Mouse (Mus musculus) retina, adult 2 months (tissue): ENCODE measurements around the gene Adcy5.

ENCODE experiments used
- DNase-seq: peaks from one replicate; pipeline ENCODE4 v3.0.0-alpha.2; 2012; ENCODE audit warnings: low read depth, low spot score

Gene Adcy5

DNA sequence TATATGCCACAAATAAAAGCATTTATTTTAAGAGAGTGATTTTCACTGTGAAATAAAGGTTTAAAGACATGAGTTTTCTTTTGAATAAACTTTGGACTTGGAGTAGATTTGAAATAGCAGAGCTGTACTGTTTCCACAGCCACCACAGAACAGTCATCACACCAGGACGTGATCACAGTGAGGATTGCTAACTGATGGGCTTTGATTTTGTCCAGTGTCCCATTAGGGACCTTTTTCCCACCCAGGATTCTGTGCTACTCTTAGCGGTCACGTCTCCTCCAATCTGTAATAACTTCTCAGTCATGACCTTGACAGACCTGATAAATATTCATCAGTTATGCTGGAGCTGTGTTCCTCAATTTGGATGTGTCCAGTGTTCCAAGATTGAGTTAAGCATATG lies 160.8 kb downstream of the Adcy5 start:
- DNase-seq = no peak

DNA sequence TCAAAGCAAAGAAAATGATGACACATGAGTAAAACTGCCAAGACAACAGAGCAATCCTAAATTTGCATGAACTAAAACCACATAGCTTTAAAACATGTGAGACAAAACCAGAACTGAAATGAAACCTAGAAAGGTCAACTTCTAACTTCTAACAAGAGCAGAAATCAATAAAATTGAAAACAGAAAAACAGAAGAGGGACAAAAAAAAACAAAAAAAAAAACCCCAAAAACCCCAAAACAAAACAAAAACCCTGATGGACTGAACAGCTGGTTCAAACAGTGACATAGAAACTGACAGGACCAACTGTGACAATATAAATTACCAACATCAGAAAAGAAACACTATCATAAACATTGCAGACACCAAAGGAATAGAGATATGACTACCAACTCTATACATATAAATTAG lies 162.2 kb downstream of the Adcy5 start:
- DNase-seq = no peak

DNA sequence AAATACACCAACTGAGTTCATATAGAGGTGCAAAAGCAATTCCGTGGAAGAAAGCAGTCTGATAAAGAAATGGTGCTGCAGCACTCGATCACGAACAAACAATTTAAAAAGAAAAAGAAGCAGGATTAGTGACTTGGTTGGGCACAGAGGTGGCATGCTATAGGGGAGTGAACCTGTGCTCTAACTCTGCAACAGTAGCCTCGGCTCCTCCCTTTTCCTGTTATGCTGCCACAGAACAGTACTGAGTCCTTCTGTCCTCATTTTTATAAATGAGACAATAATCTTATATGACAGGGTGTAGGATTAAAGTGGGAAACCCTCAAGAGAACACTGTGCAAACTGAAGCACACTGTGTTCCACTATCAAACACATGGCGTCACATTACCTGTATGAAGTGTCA lies 162.8 kb downstream of the Adcy5 start:
- no peak for DNase-seq

DNA sequence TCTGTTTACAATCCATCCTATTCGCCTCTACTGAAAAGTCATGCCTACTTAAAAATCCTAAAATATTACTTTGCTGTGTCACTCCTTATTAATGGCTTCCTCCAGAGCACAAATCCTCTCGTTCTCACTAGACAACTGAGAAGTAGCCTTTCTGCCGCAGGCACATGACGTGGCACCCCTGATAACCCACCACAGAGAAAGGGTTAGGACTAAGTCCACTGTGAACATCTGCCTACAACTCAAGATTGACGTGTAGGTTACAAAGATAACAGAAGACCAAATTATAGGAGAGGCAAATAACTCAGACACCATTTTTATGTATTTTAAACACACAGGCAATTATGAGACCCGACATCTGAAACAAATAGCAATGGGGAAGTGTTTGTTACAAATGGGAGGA lies 163.7 kb downstream of the Adcy5 start:
- no peak for DNase-seq

DNA sequence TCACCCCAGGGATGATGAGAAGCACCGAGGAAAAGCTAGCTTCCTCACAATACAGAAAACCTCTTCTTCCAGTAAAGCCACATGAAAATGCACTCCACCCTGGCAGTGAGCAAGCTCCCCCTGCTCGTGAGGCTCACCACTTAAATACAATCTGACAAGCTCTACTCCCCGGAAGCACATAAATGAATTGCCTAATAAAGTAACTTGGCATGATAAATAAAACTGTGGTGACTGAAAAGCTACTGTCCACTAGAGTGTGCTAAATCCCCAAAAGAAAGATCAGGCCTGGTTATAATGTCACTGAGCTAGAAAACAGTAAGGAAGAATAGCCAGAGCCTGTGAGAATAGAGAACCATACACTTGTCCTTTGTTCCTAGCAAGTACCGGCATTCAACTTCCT lies 164.7 kb downstream of the Adcy5 start:
- DNase-seq = peak; percentile 38

DNA sequence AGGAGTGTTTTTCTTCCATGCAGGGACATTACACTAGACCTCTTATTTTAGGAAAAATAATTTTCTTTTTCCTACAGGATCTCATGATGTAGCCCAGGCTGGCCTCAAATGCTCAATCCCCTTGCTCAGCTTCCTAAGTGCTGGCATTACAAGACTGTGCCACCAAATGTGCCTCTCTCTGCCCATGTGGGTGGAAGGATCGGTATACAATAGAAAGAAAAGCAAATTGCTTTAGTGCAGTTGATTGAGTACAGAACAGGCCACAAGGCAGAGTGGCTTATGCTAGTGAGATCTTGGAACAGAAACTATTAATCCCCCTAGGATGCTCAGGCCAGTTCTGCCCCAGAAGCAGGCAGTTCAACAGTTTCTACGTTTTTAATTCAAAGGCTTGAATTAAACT lies 165.1 kb downstream of the Adcy5 start:
- DNase-seq = no peak

DNA sequence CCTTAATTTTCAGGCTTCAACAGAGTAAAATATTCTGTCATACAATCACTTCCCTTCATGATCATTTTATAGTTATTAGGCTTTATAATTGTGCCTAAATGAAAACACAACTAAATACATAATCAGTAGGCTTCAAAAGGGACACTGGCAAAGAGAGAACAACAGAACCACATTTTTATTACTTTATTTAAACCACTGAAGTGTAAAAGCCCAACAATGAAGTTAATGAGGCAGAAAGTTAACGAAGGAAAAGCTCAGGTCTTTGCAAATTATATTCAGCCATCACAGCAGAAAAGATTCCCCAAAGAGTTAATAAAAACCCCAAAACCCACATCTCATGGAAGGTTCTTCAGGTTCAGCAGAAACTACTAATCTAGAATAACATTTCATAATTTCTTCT lies 175.8 kb downstream of the Adcy5 start:
- no peak for DNase-seq
